Mouse (Mus musculus): ENCODE results near the gene Il1rap.

Gene Il1rap

DNA sequence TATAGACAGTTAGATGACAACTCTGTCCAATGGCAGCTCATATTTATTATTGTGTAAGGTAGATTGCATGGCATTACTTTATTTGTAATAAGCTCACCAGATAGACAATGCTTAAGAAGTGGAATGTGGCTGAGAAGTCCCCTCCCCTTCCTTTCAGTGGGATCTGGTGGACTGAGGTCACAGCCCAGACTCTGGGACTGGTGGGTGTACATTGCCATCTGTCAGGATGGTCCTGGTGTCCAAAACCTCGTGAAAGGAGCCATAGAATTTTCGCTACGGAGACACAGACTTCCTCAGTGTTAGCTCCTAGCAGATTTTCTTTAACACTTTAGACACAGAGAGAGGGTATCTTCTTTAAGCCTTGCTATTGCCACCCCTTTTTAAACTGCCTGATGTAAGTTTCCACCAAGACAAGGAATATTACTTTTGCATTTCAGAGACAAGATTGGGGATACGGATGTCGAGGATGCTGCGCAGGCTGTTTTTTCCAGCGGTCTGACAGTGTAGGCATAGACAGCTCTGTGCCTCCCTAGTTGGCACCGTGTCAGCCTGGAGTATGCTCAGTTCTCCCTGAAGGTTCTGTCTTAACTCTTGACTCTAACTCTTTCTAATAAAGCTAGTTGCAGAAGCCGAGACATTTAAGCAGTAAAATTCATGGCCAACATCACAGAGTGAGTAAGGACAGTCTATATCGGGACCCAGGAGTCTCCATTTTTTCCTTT lies 31.2 kb downstream of the Il1rap start:
- no peak for DNase-seq (ENCODE audit: low read depth)

DNA sequence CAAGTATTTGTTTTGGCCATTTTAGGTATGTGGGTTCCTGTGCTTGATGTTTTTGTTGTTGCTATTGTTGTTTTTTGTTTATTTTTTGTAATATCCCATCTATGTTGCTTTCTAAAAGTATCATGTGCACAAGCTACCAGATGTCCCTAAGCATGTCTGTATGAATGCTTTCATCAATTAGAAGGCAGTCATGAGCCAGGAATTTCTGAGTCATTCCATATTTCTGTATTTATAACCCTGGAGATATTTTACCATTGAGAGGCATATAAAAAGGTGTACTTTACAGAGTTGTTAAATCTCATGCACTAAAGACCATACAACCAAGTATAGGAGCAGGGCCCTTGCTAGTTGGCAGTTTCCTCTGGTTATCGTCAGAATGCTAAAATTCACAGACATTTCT lies 41.6 kb downstream of the Il1rap start:
- DNase-seq (ENCODE audit: low read depth), result no peak

DNA sequence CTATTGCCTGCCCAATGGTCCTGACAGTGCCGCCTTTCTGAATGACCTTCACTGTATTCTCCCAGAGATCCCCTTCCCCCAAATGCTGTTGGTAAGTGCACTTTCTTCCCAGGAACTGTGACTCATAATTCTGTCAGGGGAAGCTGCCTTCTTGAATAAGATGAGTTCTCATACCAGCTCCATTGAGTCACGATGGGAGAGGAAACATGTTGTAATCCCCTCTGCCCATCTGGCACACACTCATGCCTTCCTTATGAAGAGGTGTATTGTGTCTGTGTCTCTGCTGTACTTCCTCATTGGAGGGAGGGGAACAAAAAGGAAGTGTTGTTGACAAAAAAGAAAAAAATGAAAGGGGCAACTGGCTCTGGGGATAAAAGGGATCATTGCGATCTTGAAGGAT lies 44.6 kb downstream of the Il1rap start:
- DNase-seq (ENCODE audit: low read depth), result no peak

DNA sequence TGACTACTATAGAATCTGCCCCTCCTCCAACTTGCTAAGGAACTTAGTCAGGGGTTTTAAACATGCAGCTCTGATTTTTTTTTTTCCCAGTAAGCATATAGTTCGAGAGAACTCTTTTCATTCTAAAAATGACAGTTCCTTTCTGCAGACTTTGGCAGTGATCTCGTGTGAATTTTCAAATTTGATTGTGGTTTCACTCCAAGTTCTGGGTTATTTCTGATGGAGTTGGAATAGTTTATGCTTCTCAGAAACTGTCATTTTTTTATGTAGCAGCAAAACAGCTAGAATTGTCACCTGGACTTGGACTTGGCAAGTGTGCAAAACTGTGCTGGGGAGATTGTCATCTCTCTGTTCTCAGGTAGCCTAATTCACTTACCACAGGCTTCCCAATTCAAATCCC lies 53.3 kb downstream of the Il1rap start:
- DNase-seq (ENCODE audit: low read depth), result no peak

DNA sequence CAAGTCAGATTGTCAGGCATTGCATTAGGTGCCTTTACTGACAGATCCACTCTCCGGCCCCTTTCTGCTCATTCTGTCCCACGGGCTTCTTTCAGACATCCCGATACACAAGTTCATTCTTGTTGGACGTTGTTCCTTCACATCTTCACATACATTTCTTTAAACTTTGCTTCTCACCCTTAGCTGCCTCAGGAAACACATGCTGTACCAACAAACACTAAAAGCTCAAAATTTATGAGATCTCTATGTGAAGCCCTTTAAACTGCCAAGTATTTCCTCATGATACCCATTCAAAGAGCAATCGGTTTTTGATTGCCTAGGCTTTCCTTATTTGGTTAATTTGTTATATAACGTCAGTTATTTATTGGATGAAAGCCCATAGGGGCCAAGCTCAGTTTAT lies 61.6 kb downstream of the Il1rap start:
- no peak for DNase-seq (ENCODE audit: low read depth)

DNA sequence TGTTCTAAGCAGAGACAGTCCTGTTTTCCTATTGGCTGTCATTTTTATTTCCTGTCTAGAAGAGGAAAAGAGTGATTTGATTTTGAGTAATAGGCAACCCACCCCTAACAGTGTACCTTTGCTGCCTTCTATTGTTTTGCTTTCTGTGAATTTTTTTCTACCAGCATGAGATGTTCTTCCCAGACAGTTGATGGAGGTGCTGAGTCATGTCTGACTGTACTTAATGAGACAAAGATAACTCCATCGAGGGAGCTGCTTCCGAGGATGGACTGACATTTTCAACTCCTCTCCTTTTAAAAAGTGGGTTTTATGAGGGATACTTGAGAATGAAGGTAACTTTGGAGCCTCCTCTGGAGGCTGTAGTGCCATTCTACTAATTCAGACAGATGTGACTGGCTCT lies 64.6 kb downstream of the Il1rap start:
- DNase-seq (ENCODE audit: low read depth), result no peak

DNA sequence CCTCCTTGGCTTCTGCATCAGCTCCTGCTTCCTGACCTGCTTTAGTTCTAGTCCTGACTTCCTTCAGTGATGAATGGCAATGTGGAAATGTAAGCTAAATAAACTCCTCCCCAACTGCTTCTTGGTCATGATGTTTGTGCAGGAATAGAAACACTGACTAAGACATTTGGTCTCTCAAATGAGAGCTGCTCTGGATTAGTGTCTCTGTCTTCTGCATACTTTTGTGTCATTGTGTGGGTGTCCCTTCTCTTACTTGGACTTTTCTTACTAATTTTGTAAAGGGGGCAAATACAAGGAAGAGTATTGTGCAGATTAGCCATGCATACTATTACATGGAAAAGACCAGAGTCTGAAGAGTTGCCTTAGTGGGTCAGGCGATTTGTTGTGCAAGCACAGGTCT lies 65.5 kb downstream of the Il1rap start:
- no peak for DNase-seq (ENCODE audit: low read depth)

DNA sequence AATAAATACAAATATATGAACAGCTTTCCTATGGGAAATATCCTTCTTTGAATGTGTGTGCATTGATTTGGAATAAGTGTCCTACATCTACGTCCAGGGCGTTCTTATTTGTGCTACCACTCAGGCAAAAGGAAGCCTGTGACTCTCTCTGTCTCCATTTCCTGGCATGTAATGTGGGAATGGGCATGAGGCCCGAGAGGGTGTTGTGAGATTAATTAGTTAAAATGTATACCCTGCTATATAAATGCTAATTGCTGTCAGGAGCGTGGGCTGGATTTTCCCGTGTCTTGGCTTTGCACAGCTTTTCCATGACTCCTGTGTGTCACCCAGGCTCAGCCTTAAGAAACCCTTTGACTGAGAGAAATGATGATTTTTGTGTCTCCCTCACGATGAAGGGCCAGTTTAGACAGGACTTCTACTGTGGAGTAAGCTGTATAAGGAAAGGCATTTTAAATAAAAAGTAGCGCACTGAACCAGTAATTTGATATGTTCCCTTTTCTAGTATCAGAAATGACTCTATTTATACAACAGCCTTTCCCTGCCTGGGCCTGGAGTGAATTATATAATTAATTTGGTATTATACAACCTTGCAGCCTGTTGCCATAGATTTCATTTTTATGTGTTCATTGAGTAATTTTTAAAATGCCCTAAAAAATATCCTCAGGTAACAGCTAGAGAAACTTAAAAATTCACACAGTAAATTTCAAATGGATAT lies 81.4 kb downstream of the Il1rap start:
- no peak for DNase-seq (ENCODE audit: low read depth)

DNA sequence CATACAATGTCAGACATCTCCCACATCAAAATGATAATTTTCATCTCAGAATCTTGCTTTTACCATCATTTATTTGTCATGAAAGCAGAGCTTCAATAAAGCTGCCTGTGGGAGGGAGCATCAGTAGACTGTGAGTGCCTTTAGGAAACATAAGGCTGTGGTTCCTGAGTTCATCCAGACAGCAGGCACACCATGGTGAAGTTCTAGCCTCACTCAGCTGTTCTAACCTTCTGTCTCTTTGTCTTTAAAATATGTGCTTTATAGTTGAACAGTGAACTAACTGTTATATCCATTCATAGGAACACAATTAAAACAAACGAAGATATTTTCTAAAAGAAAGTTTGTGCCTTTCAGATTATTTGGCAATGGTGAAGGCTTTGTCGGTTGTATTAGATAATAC lies 84.9 kb downstream of the Il1rap start:
- no peak for DNase-seq (ENCODE audit: low read depth)

DNA sequence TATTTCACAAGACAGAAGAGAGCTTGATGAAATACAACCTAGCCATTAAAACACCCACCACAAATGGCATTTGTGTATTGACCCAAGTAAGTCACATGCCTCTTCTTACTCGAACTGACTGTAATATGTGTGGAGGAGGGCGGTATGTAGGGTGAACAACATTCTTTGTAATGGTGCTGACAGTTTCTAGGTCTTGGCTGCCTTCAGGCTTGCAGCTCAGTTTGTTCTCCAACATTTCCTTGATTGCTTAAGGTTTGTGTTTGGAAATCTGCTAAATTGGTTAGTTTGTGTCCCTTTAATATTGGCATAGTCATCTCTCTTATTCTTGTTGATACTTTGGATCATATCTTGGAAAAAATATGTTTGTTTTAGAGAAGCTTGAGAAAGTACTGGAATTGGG lies 87.6 kb downstream of the Il1rap start:
- no peak for DNase-seq (ENCODE audit: low read depth)

DNA sequence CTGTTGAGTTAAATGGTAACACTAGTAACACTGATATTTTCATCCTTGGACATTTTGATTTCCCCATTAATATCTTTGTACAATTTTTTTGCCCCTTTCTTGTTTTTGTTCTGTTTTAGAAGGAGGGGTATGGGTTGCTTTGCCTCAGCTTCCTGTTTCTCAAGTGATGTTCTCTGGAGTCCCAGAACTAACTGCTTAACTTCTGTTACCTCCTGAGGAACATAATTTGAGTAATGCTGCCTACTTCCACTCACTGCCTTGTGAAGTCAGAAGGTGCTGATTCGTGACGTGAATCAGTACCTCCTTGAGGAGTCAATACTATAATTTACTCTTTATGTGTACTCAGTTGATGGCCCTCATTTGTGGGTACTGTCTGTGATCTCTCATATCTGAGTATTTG lies 98.9 kb downstream of the Il1rap start:
- no peak for DNase-seq (ENCODE audit: low read depth)

DNA sequence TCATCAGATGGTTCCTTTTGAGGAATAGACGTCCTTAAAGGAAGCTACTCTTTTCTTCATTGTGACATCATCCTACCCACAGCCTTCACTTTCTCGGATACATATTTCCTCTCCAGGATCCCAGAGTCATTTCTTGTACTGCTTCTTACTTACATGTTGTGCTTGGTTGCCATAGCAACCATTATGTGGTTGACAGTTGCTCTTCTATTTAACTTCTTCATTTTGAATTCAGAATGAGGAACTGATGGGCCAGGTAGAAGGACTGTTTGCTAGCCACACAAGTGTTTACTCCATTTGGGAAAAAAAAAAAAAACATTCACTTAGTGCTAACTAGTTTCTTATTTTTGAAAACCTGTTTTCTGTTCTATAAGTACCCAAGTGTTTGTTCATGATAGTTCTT lies 108.3 kb downstream of the Il1rap start:
- DNase-seq (ENCODE audit: low read depth), result no peak

DNA sequence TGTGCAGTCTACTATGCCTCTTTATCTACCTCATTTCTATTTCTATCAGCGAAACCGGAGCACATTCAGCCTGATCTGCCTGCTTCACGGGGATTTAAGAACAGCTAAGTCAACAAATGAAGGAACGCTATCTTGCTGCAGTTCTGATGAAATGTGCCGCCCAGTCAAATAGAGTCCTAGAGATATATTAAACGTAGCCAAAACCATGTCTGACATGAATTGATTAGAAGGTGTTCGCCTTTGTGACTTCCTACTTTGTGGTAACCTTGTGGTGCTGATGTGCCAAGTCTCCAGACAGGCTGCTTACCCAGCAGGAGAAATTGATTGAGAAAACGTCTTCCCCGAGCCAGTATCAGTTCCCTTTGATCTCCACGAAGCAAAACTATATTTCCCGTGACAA lies 109.8 kb downstream of the Il1rap start:
- no peak for DNase-seq (ENCODE audit: low read depth)

DNA sequence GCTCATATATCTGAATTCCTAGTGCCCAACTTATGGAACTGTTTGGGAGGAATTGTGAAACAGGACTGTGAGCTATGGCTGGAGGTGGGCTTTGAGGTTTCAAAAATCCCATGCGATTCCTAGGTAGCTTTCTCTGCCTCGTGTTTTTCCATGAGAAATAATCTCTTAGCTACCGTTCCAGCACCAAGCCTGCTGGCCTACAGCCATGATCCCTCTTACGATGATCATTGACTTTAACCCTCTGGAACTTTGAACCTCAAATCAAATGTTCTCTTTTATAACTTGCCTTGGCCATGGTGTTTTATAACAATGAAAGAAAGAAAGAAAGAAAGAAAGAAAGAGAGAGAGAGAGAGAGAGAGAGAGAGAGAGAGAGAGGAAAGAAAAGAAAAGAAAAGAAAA lies 116.6 kb downstream of the Il1rap start:
- no peak for DNase-seq (ENCODE audit: low read depth)

DNA sequence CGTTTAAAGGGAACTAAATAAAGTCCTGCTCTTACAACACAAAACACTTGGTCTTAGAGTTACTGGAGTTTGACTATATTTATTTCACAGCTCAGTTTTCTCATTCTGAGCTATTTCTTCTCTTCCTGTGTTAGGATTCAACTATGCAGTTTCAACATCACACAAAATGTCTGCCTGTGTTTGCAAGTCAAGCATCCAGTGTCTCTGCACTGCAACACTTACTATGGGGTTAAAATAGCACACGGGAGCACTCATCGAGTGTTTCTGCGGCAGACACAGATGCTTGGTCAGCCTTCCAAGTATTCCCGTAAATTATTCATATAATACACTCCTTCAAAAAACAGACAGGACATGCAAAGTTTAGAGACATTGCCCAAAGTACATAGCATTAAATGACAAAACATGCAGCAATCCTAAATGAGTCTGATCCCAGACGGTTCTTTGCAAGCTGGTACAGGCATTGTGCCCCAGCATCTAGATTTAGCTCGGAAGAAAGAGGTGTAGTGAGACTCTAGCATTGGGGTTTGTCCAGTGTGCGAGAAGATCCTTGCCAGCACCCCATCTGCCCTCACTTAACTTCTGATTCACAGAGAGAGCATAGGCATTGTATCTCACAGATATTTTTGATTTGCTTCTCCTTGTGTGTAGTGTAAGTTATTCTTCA lies 119.1 kb downstream of the Il1rap start:
- DNase-seq (ENCODE audit: low read depth), result no peak

DNA sequence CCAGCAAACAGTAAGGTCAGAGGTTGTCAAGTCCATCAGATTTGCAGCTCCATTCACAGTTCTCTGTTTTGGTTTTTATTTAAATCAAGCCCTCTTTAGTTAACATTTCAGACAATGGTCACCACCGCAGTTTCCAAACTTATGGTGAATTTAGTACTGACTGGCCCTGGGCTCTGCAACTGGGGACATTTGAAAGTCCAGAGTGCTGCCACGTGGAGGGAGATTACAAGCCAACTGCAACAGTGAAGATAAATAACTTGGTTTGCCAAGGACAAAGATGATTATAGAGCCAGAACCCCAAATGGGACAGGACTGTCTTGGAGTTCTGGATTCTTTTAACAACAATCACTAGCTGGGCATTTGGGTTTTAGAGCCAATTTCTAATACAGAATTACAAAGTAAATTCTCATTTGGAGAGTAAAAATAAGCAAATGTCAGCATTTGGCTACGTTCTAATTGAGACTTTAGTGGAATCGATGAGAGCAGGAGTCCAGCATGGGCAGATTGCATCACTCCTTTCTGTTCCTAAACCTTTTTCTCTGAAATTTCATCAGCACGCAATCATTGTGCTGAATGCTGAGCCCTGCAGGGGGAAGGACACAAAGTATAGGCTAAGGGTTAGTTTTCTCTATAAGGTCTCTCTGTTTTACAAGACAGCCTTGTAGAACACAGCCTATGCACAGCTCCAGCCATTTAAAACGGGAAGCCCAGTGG lies 124.3 kb downstream of the Il1rap start:
- no peak for DNase-seq (ENCODE audit: low read depth)

DNA sequence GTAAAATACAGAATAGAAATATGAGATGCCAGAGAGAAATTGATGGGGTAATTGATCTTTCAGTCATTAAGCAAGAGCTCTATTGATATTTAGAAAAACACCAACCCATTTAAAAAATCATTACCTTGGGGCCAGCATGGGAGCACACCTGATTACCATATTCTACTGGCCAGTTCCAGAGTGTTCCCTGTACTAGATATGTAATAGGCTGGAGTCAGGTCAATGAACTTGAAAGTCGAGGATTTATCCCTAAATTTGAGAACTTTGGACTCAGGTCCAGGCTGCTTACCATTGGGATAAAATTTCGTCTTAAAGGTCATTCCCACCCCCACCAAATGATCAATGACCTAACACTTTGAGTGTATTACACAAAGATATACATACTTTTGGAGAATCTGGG lies 125.0 kb downstream of the Il1rap start:
- DNase-seq (ENCODE audit: low read depth), result no peak

DNA sequence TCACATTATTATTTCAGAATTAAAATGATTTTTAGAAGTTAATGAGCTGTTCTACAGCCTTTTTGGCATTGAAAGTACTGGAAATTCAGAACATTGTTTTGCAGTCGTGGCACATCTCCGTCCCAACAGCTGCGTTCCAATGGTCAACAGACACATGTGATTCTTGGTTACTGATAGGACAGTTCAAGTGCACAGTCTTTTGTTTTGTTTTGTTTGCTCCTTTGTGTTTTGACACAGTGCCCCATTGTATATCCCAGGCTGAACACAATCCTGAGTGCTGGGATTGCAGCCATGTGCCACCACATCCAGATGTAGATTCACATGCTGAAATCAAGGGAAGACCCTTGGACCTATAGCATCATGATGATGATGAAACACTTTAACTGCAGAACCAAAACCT lies 129.4 kb downstream of the Il1rap start:
- no peak for DNase-seq (ENCODE audit: low read depth)

DNA sequence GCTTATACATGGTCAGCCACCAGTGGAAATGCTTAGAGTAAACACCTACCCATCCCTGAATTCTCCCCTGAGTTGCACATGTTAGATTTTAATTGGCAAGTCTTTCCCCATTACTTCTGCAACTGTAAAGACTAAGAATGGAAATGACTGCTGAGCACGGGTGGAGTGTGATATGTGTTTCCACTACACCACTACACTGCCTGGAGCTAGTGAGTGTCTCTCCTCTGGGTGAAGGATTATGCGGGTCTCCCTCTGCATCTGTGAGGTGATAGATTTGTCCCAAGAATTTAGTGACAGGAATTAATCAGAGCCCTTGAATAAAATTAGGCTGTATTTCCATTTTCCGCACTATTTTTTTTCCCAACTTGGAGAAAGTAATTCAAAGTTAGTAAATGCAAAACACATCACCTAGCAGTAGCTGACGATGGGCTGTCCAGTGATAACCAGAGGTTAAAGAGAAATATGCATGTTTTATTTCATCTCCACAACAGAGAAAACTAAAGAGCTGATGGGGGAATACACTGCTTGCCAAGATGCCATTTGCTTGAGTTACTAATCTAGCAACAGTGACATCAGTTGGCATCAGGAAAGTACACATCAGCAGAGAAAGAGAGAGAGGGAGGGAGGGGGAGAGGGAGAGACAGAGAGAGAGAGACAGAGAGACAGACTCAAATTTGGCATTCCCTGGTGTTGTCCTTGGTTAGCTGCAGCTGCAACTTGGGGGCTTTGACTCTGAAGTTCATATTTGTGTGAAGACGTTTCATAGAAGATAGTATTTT lies 132.2 kb downstream of the Il1rap start:
- no peak for DNase-seq (ENCODE audit: low read depth)

DNA sequence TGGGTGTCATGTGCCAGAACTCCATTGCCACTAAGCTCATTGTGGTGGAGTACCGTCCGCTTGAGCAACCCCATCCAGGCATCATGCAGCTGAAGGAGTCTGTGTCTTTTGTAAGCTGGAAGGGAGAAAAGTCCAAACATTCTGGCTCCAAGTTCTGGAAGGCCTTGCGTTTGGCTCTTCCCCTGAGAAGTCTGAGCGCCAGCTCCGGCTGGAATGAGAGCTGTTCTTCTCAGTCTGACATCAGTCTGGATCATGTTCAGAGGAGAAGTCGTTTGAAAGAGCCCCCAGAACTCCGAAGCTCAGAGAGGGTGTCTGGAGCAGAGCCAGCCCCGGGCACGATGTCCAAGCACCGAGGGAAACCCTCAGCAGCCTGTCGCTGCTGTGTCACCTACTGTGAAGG lies 141.0 kb downstream of the Il1rap start:
- DNase-seq (ENCODE audit: low read depth), result no peak

DNA sequence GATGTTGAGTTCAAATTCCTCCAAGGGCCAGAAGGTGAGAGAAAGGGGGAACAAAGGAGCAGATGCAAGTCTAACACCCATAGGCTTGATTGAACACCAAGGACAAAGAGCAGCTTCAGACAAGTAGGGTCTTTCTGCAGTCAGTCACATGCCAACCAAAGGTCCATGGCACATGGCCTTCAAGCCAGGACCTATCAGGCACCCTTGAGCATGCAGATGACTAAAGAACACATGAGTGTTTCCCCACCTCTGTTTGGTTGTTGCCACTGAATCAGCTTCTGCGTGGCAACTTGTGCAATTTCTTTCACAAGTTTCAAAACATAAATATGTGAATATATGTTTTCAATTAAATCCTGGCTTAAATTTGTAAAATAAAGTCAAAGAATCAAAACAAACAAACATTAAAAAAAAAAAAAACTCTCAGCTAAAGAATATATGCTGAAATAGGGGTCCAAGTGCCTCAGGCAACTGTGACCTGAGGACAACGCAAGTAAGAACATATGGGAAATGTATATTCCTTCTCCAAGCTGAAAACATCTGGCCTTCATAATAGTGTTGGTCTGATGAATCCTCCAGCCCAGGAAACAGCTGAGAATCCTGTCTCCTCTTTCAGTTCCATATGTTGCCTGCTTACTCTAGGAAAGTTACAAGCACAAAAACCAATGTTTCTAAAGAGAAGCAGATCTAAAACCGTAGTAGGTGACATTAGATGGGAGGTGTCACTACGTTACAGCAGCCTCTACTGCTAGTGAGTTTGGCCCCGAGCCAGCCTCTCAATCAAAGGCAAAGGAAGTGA lies 142.6 kb downstream of the Il1rap start:
- no peak for DNase-seq (ENCODE audit: low read depth)

All from c-Kit-positive CD71-positive TER-119-negative erythroid progenitor cells, embryonic 14.5 days (primary cell).